Mouse (Mus musculus): ENCODE measurements around the gene Mrpl33. TPM values are rescaled to one million over a fixed set of nuclear protein-coding genes. Genes with fewer than 3 reads are reported as not detected.
"Not testable (repeated sequence)": the region's sequence is repeated elsewhere in the genome, so short reads cannot be mapped to it uniquely, and the experiment has no call there.

Gene Mrpl33
- total and polyA plus RNA-seq, 2 experiments, result 11.5 to 65.1 TPM

- Histone ChIP-seq H3K4me1 (ENCODE audit: control insufficient read depth, insufficient read depth, low read length) (no peaks in the 10 kb centered on the region), H3K27me3 (ENCODE audit: control insufficient read depth, insufficient read depth, low read length) (no peaks in the 10 kb centered on the region), H3K9ac (ENCODE audit: low read depth, low read length) (no peak overlapping the region), H3K27ac (replicated peaks; ENCODE audit: insufficient read depth, low read depth, low read length) (no peak overlapping the region), H3K36me3 (ENCODE audit: control insufficient read depth, insufficient read depth, low read length) (no peaks in the 10 kb centered on the region), H3K79me2 (ENCODE audit: control insufficient read depth, insufficient read depth, low read length) (no peaks in the 10 kb centered on the region), H3K4me3 (ENCODE audit: insufficient read depth, low read depth, low read length) (no peak overlapping the region)
- TF ChIP-seq CTCF (IDR thresholded peaks at IDR 0.05; ENCODE audit: low read depth, low read length) (no peak), POLR2A (IDR thresholded peaks at IDR 0.05; ENCODE audit: extremely low read depth, insufficient read depth, low read length) (no peak)
- 92% methylated on average over 2 of the region's 2 CpGs for WGBS
- DNase-seq (ENCODE audit: extremely low read depth, low read depth, low spot score), result no peak
Measured at GRCm38 (mm10) chr5:31588016-31588415, 8.7 kb upstream of the Mrpl33 start.

GRCm38 (mm10) chr5:31588672-31589071 lies 8.1 kb upstream of the Mrpl33 start:
- H3K36me3 ChIP-seq (ENCODE audit: control insufficient read depth, insufficient read depth, low read length); H3K79me2 ChIP-seq (ENCODE audit: control insufficient read depth, insufficient read depth, low read length); H3K27me3 ChIP-seq (ENCODE audit: control insufficient read depth, insufficient read depth, low read length); H3K9ac ChIP-seq (ENCODE audit: low read depth, low read length); H3K4me3 ChIP-seq (ENCODE audit: insufficient read depth, low read depth, low read length); DNase-seq (ENCODE audit: extremely low read depth, low read depth, low spot score); H3K27ac ChIP-seq (replicated peaks; ENCODE audit: insufficient read depth, low read depth, low read length); H3K4me1 ChIP-seq (ENCODE audit: control insufficient read depth, insufficient read depth, low read length): not testable (repeated sequence)
- peak; percentile 30 for TF ChIP-seq CTCF (IDR thresholded peaks at IDR 0.05; ENCODE audit: low read depth, low read length)
- 85% methylated on average over 8 of the region's 8 CpGs for WGBS

- H3K36me3 ChIP-seq (ENCODE audit: control insufficient read depth, insufficient read depth, low read length), result no peaks in the 10 kb centered on the region
- no peaks in the 10 kb centered on the region for H3K79me2 ChIP-seq (ENCODE audit: control insufficient read depth, insufficient read depth, low read length)
- H3K27me3 ChIP-seq (ENCODE audit: control insufficient read depth, insufficient read depth, low read length), result no peaks in the 10 kb centered on the region
- no peak overlapping the region for H3K27ac ChIP-seq (replicated peaks; ENCODE audit: insufficient read depth, low read depth, low read length)
- H3K4me3 ChIP-seq (ENCODE audit: insufficient read depth, low read depth, low read length), result no peak overlapping the region
- H3K9ac ChIP-seq (ENCODE audit: low read depth, low read length), result no peak overlapping the region
- DNase-seq (ENCODE audit: extremely low read depth, low read depth, low spot score), result no peak
- TF ChIP-seq POLR2A (IDR thresholded peaks at IDR 0.05; ENCODE audit: extremely low read depth, insufficient read depth, low read length), result no peak
- TF ChIP-seq CTCF (IDR thresholded peaks at IDR 0.05; ENCODE audit: low read depth, low read length), result no peak
- WGBS, result 85% methylated on average over 14 of the region's 14 CpGs
- no peaks in the 10 kb centered on the region for H3K4me1 ChIP-seq (ENCODE audit: control insufficient read depth, insufficient read depth, low read length)
Measured at GRCm38 (mm10) chr5:31589711-31590319, 6.9 kb upstream of the Mrpl33 start.

- 93% methylated on average over 7 of the region's 7 CpGs for WGBS
- no peak for TF ChIP-seq CTCF (IDR thresholded peaks at IDR 0.05; ENCODE audit: low read depth, low read length)
- TF ChIP-seq POLR2A (IDR thresholded peaks at IDR 0.05; ENCODE audit: extremely low read depth, insufficient read depth, low read length), result no peak
- Histone ChIP-seq H3K36me3 (ENCODE audit: control insufficient read depth, insufficient read depth, low read length) (no peaks in the 10 kb centered on the region), H3K4me1 (ENCODE audit: control insufficient read depth, insufficient read depth, low read length) (no peaks in the 10 kb centered on the region), H3K27ac (replicated peaks; ENCODE audit: insufficient read depth, low read depth, low read length) (no peak overlapping the region), H3K27me3 (ENCODE audit: control insufficient read depth, insufficient read depth, low read length) (no peaks in the 10 kb centered on the region), H3K79me2 (ENCODE audit: control insufficient read depth, insufficient read depth, low read length) (no peaks in the 10 kb centered on the region), H3K9ac (ENCODE audit: low read depth, low read length) (no peak overlapping the region), H3K4me3 (ENCODE audit: insufficient read depth, low read depth, low read length) (no peak overlapping the region)
- DNase-seq (ENCODE audit: extremely low read depth, low read depth, low spot score), result no peak
Measured at GRCm38 (mm10) chr5:31591122-31591521, 5.6 kb upstream of the Mrpl33 start.

GRCm38 (mm10) chr5:31595868-31596267 lies 867 bp upstream of the Mrpl33 start:
- TF ChIP-seq POLR2A (IDR thresholded peaks at IDR 0.05; ENCODE audit: extremely low read depth, insufficient read depth, low read length), result no peak
- no peak for TF ChIP-seq CTCF (IDR thresholded peaks at IDR 0.05; ENCODE audit: low read depth, low read length)
- DNase-seq (ENCODE audit: extremely low read depth, low read depth, low spot score), result no peak
- Histone ChIP-seq H3K79me2 (ENCODE audit: control insufficient read depth, insufficient read depth, low read length) (no peaks in the 10 kb centered on the region), H3K36me3 (ENCODE audit: control insufficient read depth, insufficient read depth, low read length) (no peaks in the 10 kb centered on the region), H3K4me1 (ENCODE audit: control insufficient read depth, insufficient read depth, low read length) (no peaks in the 10 kb centered on the region), H3K9ac (ENCODE audit: low read depth, low read length) (no peak overlapping the region), H3K27ac (replicated peaks; ENCODE audit: insufficient read depth, low read depth, low read length) (no peak overlapping the region), H3K4me3 (ENCODE audit: insufficient read depth, low read depth, low read length) (no peak overlapping the region), H3K27me3 (ENCODE audit: control insufficient read depth, insufficient read depth, low read length) (no peaks in the 10 kb centered on the region)
- WGBS, result 82% methylated on average over 4 of the region's 4 CpGs

- no peak overlapping the region for H3K4me3 ChIP-seq (ENCODE audit: insufficient read depth, low read depth, low read length)
- 81% methylated on average over 6 of the region's 6 CpGs for WGBS
- no peak overlapping the region for H3K9ac ChIP-seq (ENCODE audit: low read depth, low read length)
- no peaks in the 10 kb centered on the region for H3K79me2 ChIP-seq (ENCODE audit: control insufficient read depth, insufficient read depth, low read length)
- no peak overlapping the region for H3K27ac ChIP-seq (replicated peaks; ENCODE audit: insufficient read depth, low read depth, low read length)
- DNase-seq (ENCODE audit: extremely low read depth, low read depth, low spot score), result no peak
- TF ChIP-seq POLR2A (IDR thresholded peaks at IDR 0.05; ENCODE audit: extremely low read depth, insufficient read depth, low read length), result no peak
- TF ChIP-seq CTCF (IDR thresholded peaks at IDR 0.05; ENCODE audit: low read depth, low read length), result no peak
- H3K27me3 ChIP-seq (ENCODE audit: control insufficient read depth, insufficient read depth, low read length), result no peaks in the 10 kb centered on the region
- H3K4me1 ChIP-seq (ENCODE audit: control insufficient read depth, insufficient read depth, low read length), result no peaks in the 10 kb centered on the region
- H3K36me3 ChIP-seq (ENCODE audit: control insufficient read depth, insufficient read depth, low read length), result no peaks in the 10 kb centered on the region
Measured at GRCm38 (mm10) chr5:31597430-31597944, 752 bp downstream of the Mrpl33 start.

All from liver, adult 2 months (tissue).